Mouse (Mus musculus): ENCODE measurements around the gene Klf4. TPM values are rescaled to one million over a fixed set of nuclear protein-coding genes. Genes with fewer than 3 reads are reported as not detected.

Klf4 gene
- 147 TPM for total RNA-seq (2023)

DNA sequence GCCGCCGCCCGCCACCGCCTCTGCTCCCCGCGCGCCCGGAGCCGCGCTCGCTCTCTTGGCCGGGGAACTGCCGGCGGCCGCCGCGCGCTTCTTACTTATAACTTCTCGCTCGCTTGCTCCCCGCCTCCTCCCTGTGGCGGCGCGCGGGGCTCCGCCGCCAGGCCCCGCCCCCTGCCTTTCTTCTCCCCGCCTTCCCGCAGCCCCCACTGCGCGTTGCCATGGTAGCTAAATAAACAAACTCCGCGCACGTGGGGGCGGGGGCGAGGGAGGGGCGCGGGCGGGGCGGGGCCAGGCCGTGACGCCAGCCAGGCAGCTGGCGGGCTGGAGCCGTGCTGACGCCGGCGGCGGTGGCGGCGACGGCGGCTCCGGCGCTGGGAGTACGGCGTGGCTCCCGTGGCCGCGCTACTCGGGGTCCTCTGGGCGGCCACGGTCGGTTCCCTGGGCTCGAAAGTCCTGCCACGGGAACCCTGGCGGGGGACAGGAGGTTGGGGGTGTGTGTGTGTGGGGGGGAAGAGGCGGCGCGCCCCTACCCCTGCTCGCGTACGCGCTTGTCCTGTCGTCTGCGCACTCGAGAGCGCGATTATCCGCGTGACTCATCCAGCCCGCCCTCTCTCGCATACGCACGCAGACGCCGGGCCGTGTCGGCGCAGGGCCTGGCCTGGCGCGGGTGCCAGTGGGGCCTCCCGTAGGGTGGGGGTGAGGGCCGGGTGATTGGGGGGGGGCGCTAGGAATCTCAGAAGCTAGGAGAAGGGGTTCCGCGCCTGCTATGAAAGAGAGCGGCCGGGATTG lies at the start of gene Klf4:
Klf4 (minus strand) TSS at position 60 of the 789 bp plus-strand sequence.

Other genes starting within 250 kb of the Klf4 start
- gene Rad23b, start 182.4 kb downstream of the Klf4 start, total RNA-seq (2023) = 116 TPM